Mouse (Mus musculus) bone marrow macrophage, adult 2 months (primary cell): ENCODE results near the gene Snu13.

Experiments
- CTCF ChIP-seq: IDR thresholded peaks from 2 replicates; pipeline ENCODE4 v1.5.1; 2012; ENCODE audit warnings: low read depth, mild to moderate bottlenecking, low read length, moderate library complexity
- POLR2A ChIP-seq: IDR thresholded peaks from 2 replicates; pipeline ENCODE4 v1.6.1; 2012; ENCODE audit warnings: mild to moderate bottlenecking, low read depth, low read length, borderline replicate concordance

DNA sequence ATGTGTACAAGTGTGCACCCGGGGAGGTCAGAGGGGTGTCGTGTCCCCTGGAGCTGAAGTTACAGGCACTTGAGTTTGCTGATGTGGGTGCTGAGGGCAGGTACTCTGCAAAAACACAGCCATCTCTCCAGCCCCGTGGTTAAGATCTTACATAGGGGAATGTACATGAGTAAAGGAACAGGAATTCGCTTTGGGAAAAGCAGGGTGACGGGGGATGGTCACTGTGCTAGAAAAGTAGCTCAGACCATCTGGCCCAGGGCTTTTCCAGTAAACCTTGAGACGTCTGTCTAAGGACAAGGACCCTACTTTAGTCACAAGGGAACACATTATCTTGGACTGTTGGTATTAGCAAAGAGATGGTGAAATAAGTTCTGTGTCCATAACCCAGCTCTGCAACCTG is 35.5 kb downstream of the Snu13 start:
- TF ChIP-seq CTCF (no peak), POLR2A (no peak)
